Mouse (Mus musculus) E14TG2a.4 (cell line): Measurements from ENCODE around the gene Setd1b.

ENCODE experiments used
- CTCF ChIP-seq: conservative IDR thresholded peaks from 2 replicates; pipeline ENCODE4 v1.5.1; 2014; ENCODE audit warnings: low read length
- NANOG ChIP-seq: IDR thresholded peaks from 2 replicates; pipeline ENCODE4 v1.6.1; 2014; ENCODE audit warnings: borderline replicate concordance, low read length, mixed read lengths
- POU5F1 ChIP-seq: IDR thresholded peaks from 2 replicates; pipeline ENCODE4 v1.6.1; 2014; ENCODE audit warnings: low read length, borderline replicate concordance

GRCm38 (mm10) chr5:123125638-123126406, 16.2 kb upstream of the Setd1b start:
- no peak for TF ChIP-seq CTCF
- no peak for TF ChIP-seq NANOG
- no peak for TF ChIP-seq POU5F1
